Mouse (Mus musculus): ENCODE measurements around the gene Gng2.

DNA sequence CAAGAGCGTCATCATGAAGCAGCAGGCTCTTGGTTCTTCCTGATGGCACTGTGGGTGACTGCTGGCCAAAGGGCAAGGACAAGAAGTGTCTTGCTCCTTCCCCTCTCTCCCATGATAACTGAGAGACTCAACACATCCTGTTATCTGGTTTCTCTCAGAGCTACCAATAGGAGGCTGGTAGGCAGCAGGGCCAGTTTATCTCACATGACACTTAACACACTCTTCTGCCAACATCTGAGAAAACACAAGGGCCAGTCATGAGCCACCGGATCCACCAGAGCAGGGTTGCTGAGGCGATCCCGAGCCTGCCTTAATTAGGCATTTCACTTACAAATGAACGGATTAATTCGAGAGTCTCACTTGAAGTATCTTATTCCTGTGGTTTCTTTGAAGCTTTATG is 49.5 kb downstream of the Gng2 start:
- TF ChIP-seq POLR2A (IDR thresholded peaks at IDR 0.05; ENCODE audit: control insufficient read depth, low read depth, low read length) (no peak), CTCF (IDR thresholded peaks at IDR 0.05; ENCODE audit: control insufficient read depth, insufficient read depth, insufficient replicate concordance, low read depth, low read length) (no peak)
